Mouse (Mus musculus) embryo, embryonic 11.5 days (tissue): ENCODE measurements around the gene Ankle1.
A peak's percentile ranks its signal among the peaks of the same experiment; 100 is the strongest.

Experiments used
- DNase-seq: peaks from one replicate; pipeline ENCODE4 v3.0.0-alpha.2; 2012; ENCODE audit warnings: low read depth, low spot score

Gene Ankle1

GRCm38 (mm10) chr8:71381971-71382961, 23.5 kb upstream of the Ankle1 start:
- peak; percentile 77 for DNase-seq

GRCm38 (mm10) chr8:71383396-71383795, 22.4 kb upstream of the Ankle1 start:
- no peak for DNase-seq

GRCm38 (mm10) chr8:71383860-71384259, 21.9 kb upstream of the Ankle1 start:
- DNase-seq, result no peak

- DNase-seq, result no peak
Measured at GRCm38 (mm10) chr8:71385212-71385835, 20.5 kb upstream of the Ankle1 start.

GRCm38 (mm10) chr8:71388267-71388666, 17.5 kb upstream of the Ankle1 start:
- no peak for DNase-seq

GRCm38 (mm10) chr8:71391696-71392095, 14.1 kb upstream of the Ankle1 start:
- DNase-seq, result no peak

- DNase-seq, result no peak
Measured at GRCm38 (mm10) chr8:71392391-71392790, 13.4 kb upstream of the Ankle1 start.

GRCm38 (mm10) chr8:71392871-71393270, 12.9 kb upstream of the Ankle1 start:
- DNase-seq, result no peak

- DNase-seq, result no peak
Measured at GRCm38 (mm10) chr8:71394481-71394880, 11.3 kb upstream of the Ankle1 start.

- DNase-seq, result no peak
Measured at GRCm38 (mm10) chr8:71395071-71395470, 10.7 kb upstream of the Ankle1 start.

GRCm38 (mm10) chr8:71395629-71396028, 10.2 kb upstream of the Ankle1 start, which contains the start of gene Ushbp1:
Gene Ushbp1, minus strand, starts transcription at chr8:71395802.
- DNase-seq, result no peak

GRCm38 (mm10) chr8:71396639-71397305, 9.0 kb upstream of the Ankle1 start, which contains the start of gene Babam1:
Gene Babam1, plus strand, starts transcription at chr8:71396861.
- DNase-seq, result peak; percentile 85

- no peak for DNase-seq
Measured at GRCm38 (mm10) chr8:71397701-71398100, 8.1 kb upstream of the Ankle1 start.

- DNase-seq, result no peak
Measured at GRCm38 (mm10) chr8:71400826-71401225, 5.0 kb upstream of the Ankle1 start.

- DNase-seq, result no peak
Measured at GRCm38 (mm10) chr8:71401454-71401853, 4.4 kb upstream of the Ankle1 start.

- no peak for DNase-seq
Measured at GRCm38 (mm10) chr8:71402446-71402964, 3.3 kb upstream of the Ankle1 start.

- no peak for DNase-seq
Measured at GRCm38 (mm10) chr8:71403107-71403885, 2.5 kb upstream of the Ankle1 start.

- no peak for DNase-seq
Measured at GRCm38 (mm10) chr8:71404011-71404410, 1.8 kb upstream of the Ankle1 start.

- no peak for DNase-seq
Measured at GRCm38 (mm10) chr8:71404951-71405351, 859 bp upstream of the Ankle1 start.

GRCm38 (mm10) chr8:71406099-71407015, 547 bp downstream of the Ankle1 start:
- peak; percentile 53 for DNase-seq
